Mouse (Mus musculus) ES-E14 (cell line): ENCODE data around the gene Gtf2ird1. TPM values are rescaled to one million over a fixed set of nuclear protein-coding genes. Genes with fewer than 3 reads are reported as not detected.
"Not testable (repeated sequence)": the region's sequence is repeated elsewhere in the genome, so short reads cannot be mapped to it uniquely, and the experiment has no call there.

Source experiments
- DNase-seq: peaks from one replicate; pipeline ENCODE4 v3.0.0-alpha.2; 2013; ENCODE audit warnings: low read depth, low spot score
- H3K27ac ChIP-seq: 2 replicates; pipeline ENCODE4 v1.5.1; 2012; ENCODE audit warnings: low read depth, mild to moderate bottlenecking, low read length, moderate library complexity, mixed read lengths; ENCODE audit not compliant: poor library complexity, insufficient read depth, severe bottlenecking
- H3K36me3 ChIP-seq: 2 replicates; pipeline ENCODE4 v1.6.1; 2012; ENCODE audit warnings: mild to moderate bottlenecking, low read length, moderate library complexity, mixed read lengths; ENCODE audit not compliant: control insufficient read depth, poor library complexity, insufficient read depth, severe bottlenecking
- H3K4me1 ChIP-seq, 2 experiments: fragments of 150-350 bp in 1 of 2; sonication (generic) in 1 of 2; 2 replicates each; pipeline ENCODE4 v1.6.1; 2012; ENCODE audit warnings: low read length in 2 of 2, mild to moderate bottlenecking in 1 of 2, mixed read lengths in 1 of 2; ENCODE audit not compliant: control insufficient read depth in 2 of 2, insufficient read depth in 2 of 2, poor library complexity in 1 of 2
- H3K4me3 ChIP-seq, 2 experiments: fragments of 150-350 bp in 1 of 2; sonication (generic) in 1 of 2; 2 replicates each; pipeline ENCODE4 v1.5.1; 2012; ENCODE audit warnings: low read length in 2 of 2, low read depth in 1 of 2, mild to moderate bottlenecking in 1 of 2, mixed read lengths in 1 of 2; ENCODE audit not compliant: insufficient read depth in 1 of 2, poor library complexity in 1 of 2, severe bottlenecking in 1 of 2
- H3K9ac ChIP-seq: 2 replicates; pipeline ENCODE4 v1.6.1; 2012; ENCODE audit warnings: low read depth, mild to moderate bottlenecking, low read length, mixed read lengths; ENCODE audit not compliant: poor library complexity, insufficient read depth, severe bottlenecking
- H3K9me3 ChIP-seq: fragments of 150-350 bp; sonication (generic); 2 replicates; pipeline ENCODE4 v1.6.1; 2012; ENCODE audit warnings: low read depth, mild to moderate bottlenecking, low read length; ENCODE audit not compliant: control insufficient read depth, insufficient read depth
- CHD2 ChIP-seq: IDR thresholded peaks from 2 replicates; pipeline ENCODE4 v1.6.1; 2014; ENCODE audit warnings: mild to moderate bottlenecking, low read depth, low read length, inconsistent platforms
- HCFC1 ChIP-seq: IDR thresholded peaks from 2 replicates; pipeline ENCODE4 v1.6.1; 2012; ENCODE audit warnings: low read length, inconsistent platforms, borderline replicate concordance; ENCODE audit not compliant: insufficient read depth
- MAFK ChIP-seq: IDR thresholded peaks from 2 replicates; pipeline ENCODE4 v1.6.1; 2014; ENCODE audit warnings: mild to moderate bottlenecking, low read depth, low read length, inconsistent platforms; ENCODE audit not compliant: insufficient read depth
- ZC3H11A ChIP-seq: IDR thresholded peaks from 2 replicates; pipeline ENCODE4 v1.6.1; 2012; ENCODE audit warnings: low read depth, mild to moderate bottlenecking, inconsistent platforms, low read length, borderline replicate concordance
- ZNF384 ChIP-seq: IDR thresholded peaks from 2 replicates; pipeline ENCODE4 v1.6.1; 2012; ENCODE audit warnings: low read depth, low read length, inconsistent platforms
- in situ Hi-C, 2 experiments: fragments of 600-800 bp; cut with MboI; formaldehyde crosslinking; loops; one replicate each; pipeline ENCODE4 v1.15.1; 2025; ENCODE audit warnings: low sequenced_read_pairs in 2 of 2, inconsistent platforms in 1 of 2; ENCODE audit not compliant: unreplicated experiment in 2 of 2
- total RNA-seq: library from RNA; depleted of rRNA; stranded (reverse); fragments of 300-350 nt; gene quantifications from 2 replicates; pipeline ENCODE4 v1.2.3, GENCODE M21; 2012

The Gtf2ird1 gene
- total RNA-seq, 1 experiment, result 63.5 TPM

DNA sequence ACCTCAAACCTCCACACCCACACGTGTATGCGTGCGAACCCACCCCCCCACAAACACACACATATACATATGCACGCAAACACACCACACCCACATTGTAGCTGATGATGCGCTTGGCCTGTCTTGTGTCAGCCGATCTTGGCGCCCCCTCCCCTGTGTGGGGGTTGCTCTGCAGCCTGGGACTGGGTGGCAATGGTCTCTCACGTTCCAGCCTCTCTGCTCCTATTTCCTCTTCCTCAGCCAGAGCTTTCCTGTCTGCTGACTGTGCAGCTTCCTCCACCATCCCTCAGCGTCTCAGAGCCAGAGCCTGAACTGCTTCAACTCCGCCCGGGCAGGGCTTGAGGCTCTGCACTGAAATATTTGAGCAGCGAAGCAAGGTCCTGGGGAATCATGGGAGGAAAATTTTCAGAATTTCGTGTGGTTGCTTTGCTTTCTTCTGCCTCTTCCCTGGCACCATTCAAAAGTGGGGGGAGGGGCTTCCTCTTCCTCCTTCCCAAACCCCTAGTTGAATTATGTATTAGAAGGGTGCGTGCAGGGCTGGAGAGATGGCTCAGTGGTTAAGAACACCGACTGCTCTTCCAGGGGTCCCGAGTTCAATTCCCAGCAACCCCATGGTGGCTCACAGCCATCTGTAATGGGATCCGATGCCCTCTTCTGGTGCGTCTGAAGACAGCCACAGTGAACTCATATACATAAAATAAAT, 113.9 kb downstream of the Gtf2ird1 start:
- Histone ChIP-seq H3K9me3 (no peaks in the 10 kb centered on the region), H3K9ac (peak overlapping the region; percentile 21), H3K4me1 (peaks cover 12 to 13% of the 10 kb centered on the region in 2 experiments), H3K4me3 (peak overlapping the region; percentile 7 to 59; a peak in 2 of 4 replicates), H3K36me3 (no peaks in the 10 kb centered on the region), H3K27ac (peak overlapping the region; percentile 88)
- TF ChIP-seq CHD2 (no peak), MAFK (peak; percentile 57; the same call in 1 of the 2 replicates)
- no peak for DNase-seq
- in situ Hi-C loops, result loop anchor here in 1 of 2 experiments (10.0 kb wide), 1 partner anchor 158 kb away; the partner anchor contains the start of gene Gtf2ird2

DNA sequence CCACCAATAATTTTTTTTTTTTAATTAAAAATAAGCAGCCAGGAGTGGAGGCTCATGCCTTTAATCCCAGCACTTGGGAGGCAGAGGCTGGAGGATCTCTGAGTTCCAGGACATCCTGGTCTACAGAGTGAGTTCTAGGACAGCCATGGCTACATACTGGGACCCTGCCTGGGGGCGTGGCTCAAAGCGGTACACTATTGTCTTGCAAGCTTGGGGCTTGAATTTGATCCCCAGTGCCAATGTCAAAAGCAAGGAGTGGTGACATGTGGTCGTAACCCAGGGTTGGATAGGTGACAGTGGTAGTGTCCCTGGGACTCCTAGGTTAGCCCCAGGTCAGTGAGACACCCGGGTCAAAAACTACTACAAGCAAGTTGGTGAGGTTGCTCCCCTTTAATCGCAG, 114.8 kb downstream of the Gtf2ird1 start:
- H3K9ac ChIP-seq, result peak overlapping the region; percentile 21; the same call in 1 of the 2 replicates
- H3K4me3 ChIP-seq, result peak overlapping the region in 1 of 2 experiments; percentile 59; a peak in 2 of 4 replicates
- peak overlapping the region; percentile 88 for H3K27ac ChIP-seq
- H3K4me1 ChIP-seq, result peaks cover 12 to 13% of the 10 kb centered on the region in 2 experiments
- no peaks in the 10 kb centered on the region for H3K9me3 ChIP-seq
- TF ChIP-seq ZC3H11A, result no peak
- TF ChIP-seq ZNF384, result no peak
- no peak for TF ChIP-seq MAFK
- TF ChIP-seq HCFC1, result no peak
- no peak for TF ChIP-seq CHD2
- DNase-seq, result no peak
- no peaks in the 10 kb centered on the region for H3K36me3 ChIP-seq
- in situ Hi-C loops, result loop anchor here in 1 of 2 experiments (10.0 kb wide), 1 partner anchor 157 kb away; the partner anchor contains the start of gene Gtf2ird2

DNA sequence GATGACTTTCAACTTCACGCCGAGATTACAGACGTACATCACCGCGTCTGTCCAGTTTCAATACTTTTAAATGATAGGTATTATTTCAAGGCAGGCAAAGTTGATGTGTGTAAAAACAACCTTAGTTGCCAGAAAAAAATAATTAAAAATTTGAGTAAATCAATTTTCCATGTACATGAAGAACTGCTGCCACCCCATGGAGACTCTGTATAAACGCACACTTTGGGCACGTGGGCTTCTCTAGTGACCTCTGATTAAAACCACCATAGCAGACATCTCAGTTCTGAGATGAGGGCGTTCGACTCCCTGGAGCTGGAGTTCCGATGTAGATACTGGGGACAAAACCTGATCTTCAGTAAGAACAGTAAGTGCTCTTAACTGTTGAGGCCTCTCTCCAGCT, 115.2 kb downstream of the Gtf2ird1 start:
- Histone ChIP-seq H3K9ac (peak overlapping the region; percentile 44; the same call in 1 of the 2 replicates), H3K4me1 (peaks cover 12 to 14% of the 10 kb centered on the region in 2 experiments), H3K4me3 (peak overlapping the region in 1 of 2 experiments; percentile 59; a peak in 1 of 4 replicates), H3K9me3 (no peaks in the 10 kb centered on the region), H3K36me3 (no peaks in the 10 kb centered on the region), H3K27ac (peak overlapping the region; percentile 88)
- in situ Hi-C loops, result loop anchor here in 1 of 2 experiments (10.0 kb wide), 1 partner anchor 157 kb away; the partner anchor contains the start of gene Gtf2ird2
- no peak for TF ChIP-seq HCFC1
- TF ChIP-seq ZC3H11A, result peak; percentile 30
- DNase-seq, result no peak

DNA sequence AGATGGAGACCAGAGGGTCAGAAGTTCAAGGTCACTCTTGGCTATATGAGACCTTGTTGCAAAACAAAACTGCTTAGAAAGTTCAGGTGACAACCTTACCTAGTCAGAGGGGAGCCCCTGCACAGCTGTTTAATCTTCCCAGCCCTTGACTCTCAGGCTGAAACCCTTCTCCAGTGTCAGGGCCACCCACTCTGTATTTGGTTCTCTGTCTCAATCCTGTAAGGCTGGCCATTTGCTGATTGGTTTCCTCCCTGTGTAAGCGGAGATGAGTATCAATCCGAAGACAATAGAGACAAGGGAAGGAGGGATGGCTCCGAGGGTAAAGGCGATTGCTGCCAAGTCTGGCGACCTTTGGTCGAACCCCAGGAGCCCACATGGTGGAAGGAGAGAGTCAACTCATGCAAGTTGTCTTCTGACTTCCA, 116.4 kb downstream of the Gtf2ird1 start:
- Histone ChIP-seq H3K4me3 (no peak overlapping the region), H3K27ac (peak overlapping the region; percentile 88; the same call in 1 of the 2 replicates), H3K36me3 (no peaks in the 10 kb centered on the region), H3K9ac (no peak overlapping the region), H3K9me3 (no peaks in the 10 kb centered on the region), H3K4me1 (peaks cover 12 to 15% of the 10 kb centered on the region in 2 experiments)
- in situ Hi-C loops, result loop anchor here in 1 of 2 experiments (10.0 kb wide), 1 partner anchor 155 kb away; the partner anchor contains the start of gene Gtf2ird2
- TF ChIP-seq CHD2, result no peak; the same call in 1 of the 2 replicates
- TF ChIP-seq ZNF384, result no peak
- no peak for TF ChIP-seq HCFC1
- no peak for TF ChIP-seq ZC3H11A
- TF ChIP-seq MAFK, result no peak
- peak; percentile 82 for DNase-seq

DNA sequence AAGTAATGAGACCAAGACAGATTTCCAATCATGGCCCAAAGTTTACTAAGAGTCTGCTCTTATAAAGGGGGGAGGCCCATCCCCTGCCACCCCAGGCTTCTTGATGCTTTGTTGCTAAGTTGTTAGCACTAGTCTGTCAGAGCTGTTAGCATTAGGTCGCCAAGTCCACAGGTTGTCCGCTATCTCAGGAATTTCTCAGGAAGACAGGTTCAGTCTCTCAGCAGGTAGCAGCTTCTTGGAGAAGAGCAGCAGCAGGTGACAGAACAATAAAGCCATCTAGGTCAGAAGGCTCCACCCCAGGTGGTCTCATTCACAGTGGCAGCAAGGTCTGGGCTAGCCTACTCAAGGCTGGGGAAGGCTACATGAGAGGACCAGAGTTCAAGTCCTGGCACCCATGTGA, 119.5 kb downstream of the Gtf2ird1 start:
- in situ Hi-C loops, H3K9ac ChIP-seq, H3K4me3 ChIP-seq, H3K9me3 ChIP-seq, DNase-seq, H3K36me3 ChIP-seq: not testable (repeated sequence)
- Histone ChIP-seq H3K4me1 (peaks cover 15 to 19% of the 10 kb centered on the region in 2 experiments), H3K27ac (peak overlapping the region; percentile 68)
